Mouse (Mus musculus) heart, embryonic 12.5 days (tissue): Measurements from ENCODE around the gene 2210016L21Rik. TPM values are rescaled to one million over a fixed set of nuclear protein-coding genes. Genes with fewer than 3 reads are reported as not detected.
A peak's percentile ranks its signal among the peaks of the same experiment; 100 is the strongest.

ENCODE experiments used
- ATAC-seq: fragments of 200-750 bp; cut with Nextera tagmentation; 2 replicates; pipeline ENCODE4 v1.8.0; 2017; ENCODE audit warnings: moderate TSS enrichment, moderate library complexity; ENCODE audit not compliant: insufficient number of reproducible peaks, low FRiP score
- H3K27ac ChIP-seq: fragments of 300-500 bp; sonication (generic); 2 replicates; pipeline ENCODE4 v1.5.1; 2016; ENCODE audit warnings: mild to moderate bottlenecking, moderate library complexity; ENCODE audit not compliant: poor library complexity, severe bottlenecking
- H3K27me3 ChIP-seq: fragments of 300-500 bp; sonication (generic); replicated peaks from 2 replicates; pipeline ENCODE4 v1.6.1; 2016; ENCODE audit warnings: mild to moderate bottlenecking, moderate library complexity
- H3K36me3 ChIP-seq: fragments of 300-500 bp; sonication (generic); 2 replicates; pipeline ENCODE4 v1.6.1; 2016; ENCODE audit warnings: mild to moderate bottlenecking, moderate library complexity
- H3K4me1 ChIP-seq: fragments of 300-500 bp; sonication (generic); replicated peaks from 2 replicates; pipeline ENCODE4 v1.6.1; 2016; ENCODE audit warnings: mild to moderate bottlenecking
- H3K4me2 ChIP-seq: fragments of 300-500 bp; sonication (generic); 2 replicates; pipeline ENCODE4 v1.6.1; 2016; ENCODE audit warnings: mild to moderate bottlenecking, moderate library complexity
- H3K4me3 ChIP-seq: fragments of 300-500 bp; sonication (generic); 2 replicates; pipeline ENCODE4 v1.5.1; 2016; ENCODE audit warnings: mild to moderate bottlenecking
- H3K9ac ChIP-seq: fragments of 300-500 bp; sonication (generic); 2 replicates; pipeline ENCODE4 v1.6.1; 2016; ENCODE audit warnings: mild to moderate bottlenecking, moderate library complexity
- H3K9me3 ChIP-seq: fragments of 300-500 bp; sonication (generic); replicated peaks from 2 replicates; pipeline ENCODE4 v1.6.1; 2016; ENCODE audit warnings: mild to moderate bottlenecking, moderate library complexity
- WGBS: fragments of 180-500 bp; shearing (Covaris S2); methylation state at CpG from one replicate; pipeline ENCODE4 v1.1.7; 2016; 5-methylcytosine and 5-hydroxymethylcytosine counted together
- polyA plus RNA-seq: library from polyadenylated mRNA; unstranded; fragments of >200 nt; fragmentation: Nextera tagmentation; extraction: Ambion mirVana; gene quantifications from 2 replicates; pipeline ENCODE4 v1.2.1, GENCODE M21; 2016

The 2210016L21Rik gene
- polyA plus RNA-seq, 1 experiment from 2014 or later: 37.2 TPM

DNA sequence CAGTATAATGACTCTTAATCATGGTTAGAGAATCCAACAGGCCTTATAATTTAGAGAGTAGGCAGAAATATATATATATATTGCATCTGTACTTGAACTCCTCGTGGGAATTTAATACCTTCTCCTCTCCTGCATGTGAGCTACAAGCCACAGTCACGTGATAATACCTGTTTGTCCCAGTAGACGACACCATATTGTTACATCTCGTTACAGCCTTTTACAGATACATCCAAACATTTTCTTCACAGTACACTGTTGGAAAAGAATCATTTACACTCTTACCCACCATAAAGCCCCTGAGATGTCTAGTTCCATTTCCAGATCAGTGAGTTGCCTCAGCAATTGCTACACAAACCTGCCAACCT lies 790 bp downstream of the 2210016L21Rik start:
- Histone ChIP-seq H3K36me3 (peaks cover 25% of the 10 kb centered on the region), H3K4me2 (peak overlapping the region; percentile 86), H3K9ac (peak overlapping the region; percentile 85), H3K9me3 (0 out of 2 replicates have a peak, but pooled peaks cover 5% of the 10 kb centered on the region), H3K27me3 (no peaks in the 10 kb centered on the region), H3K4me3 (peak overlapping the region; percentile 68), H3K4me1 (peaks cover 3% of the 10 kb centered on the region; the same call in 1 of the 2 replicates), H3K27ac (no peak overlapping the region)
- 39% methylated on average over 4 of the region's 4 CpGs for WGBS
- no peak for ATAC-seq

DNA sequence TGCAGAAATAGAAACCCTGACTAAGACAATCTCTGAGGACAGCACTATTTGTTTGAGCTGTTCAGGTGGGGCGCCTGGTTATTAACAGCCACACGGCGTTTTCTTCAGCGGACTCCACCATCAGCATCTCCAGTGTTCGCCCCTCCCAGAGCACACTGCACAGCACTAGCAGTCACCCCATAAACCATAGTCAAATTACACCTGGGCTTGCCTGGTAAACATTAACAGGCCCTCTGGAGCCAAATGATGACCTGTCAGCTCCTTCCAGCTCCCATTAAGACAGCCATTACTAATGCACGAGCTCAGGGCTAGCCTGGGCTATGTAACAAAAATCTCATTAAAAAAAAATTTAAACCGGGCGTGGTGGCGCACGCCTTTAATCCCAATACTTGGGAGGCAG lies 3.1 kb downstream of the 2210016L21Rik start:
- Histone ChIP-seq H3K9ac (no peak overlapping the region), H3K9me3 (no peaks in the 10 kb centered on the region), H3K27me3 (no peaks in the 10 kb centered on the region), H3K4me3 (no peak overlapping the region), H3K4me2 (no peak overlapping the region), H3K4me1 (peaks cover 14% of the 10 kb centered on the region; the same call in 1 of the 2 replicates), H3K27ac (no peak overlapping the region), H3K36me3 (peaks cover 48% of the 10 kb centered on the region)
- no peak for ATAC-seq
- 95% methylated on average over 10 of the region's 10 CpGs for WGBS

DNA sequence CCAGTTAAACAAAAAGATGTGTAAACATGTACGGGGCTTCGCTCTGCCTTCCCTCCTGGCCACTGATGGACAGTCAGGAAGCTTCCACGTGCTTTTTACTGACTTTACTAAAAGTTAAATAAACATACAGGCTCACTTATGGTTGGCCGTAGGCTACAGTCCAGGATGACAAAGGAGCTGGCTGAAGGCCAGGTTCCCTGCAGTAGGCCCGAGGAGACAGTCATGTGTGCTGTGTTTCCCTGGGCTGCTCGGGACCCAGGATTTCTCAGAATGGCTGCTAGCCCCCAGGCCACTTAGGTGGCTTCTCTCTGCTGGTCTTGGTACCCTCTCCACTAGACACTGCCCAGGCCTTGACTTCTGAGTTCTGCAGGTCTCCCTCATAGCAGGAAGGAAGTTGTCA lies 6.9 kb downstream of the 2210016L21Rik start:
- Histone ChIP-seq H3K27me3 (no peaks in the 10 kb centered on the region), H3K4me1 (peaks cover 15% of the 10 kb centered on the region; the same call in 1 of the 2 replicates), H3K36me3 (peaks cover 48% of the 10 kb centered on the region), H3K4me2 (no peak overlapping the region), H3K9ac (no peak overlapping the region), H3K4me3 (no peak overlapping the region), H3K27ac (no peak overlapping the region), H3K9me3 (no peaks in the 10 kb centered on the region)
- 52% methylated on average over 6 of the region's 6 CpGs for WGBS
- peak; percentile 58 for ATAC-seq

DNA sequence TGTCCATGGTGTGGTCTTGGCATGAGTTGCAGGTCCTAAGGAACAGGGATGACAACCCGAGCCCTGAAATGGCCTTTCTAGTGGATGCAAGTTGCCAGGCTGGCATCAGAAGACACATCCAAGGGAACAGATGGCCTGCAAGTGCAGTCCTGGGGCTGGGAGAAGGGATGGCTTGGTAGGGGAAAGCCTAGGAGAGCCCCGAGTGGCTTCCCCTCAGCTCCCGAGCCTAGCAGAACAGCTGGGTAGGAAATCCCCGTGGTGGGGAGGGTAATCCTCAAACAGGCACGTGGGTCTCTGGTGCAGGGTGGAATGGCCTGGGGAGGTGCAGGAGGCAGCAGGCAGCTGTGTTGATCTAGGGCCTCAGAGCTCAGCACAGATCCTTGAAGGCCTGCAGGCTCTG lies 7.4 kb downstream of the 2210016L21Rik start:
- 60% methylated on average over 5 of the region's 5 CpGs for WGBS
- Histone ChIP-seq H3K27me3 (no peaks in the 10 kb centered on the region), H3K27ac (no peak overlapping the region), H3K9ac (no peak overlapping the region), H3K36me3 (peaks cover 48% of the 10 kb centered on the region), H3K9me3 (no peaks in the 10 kb centered on the region), H3K4me2 (no peak overlapping the region), H3K4me3 (no peak overlapping the region), H3K4me1 (peaks cover 15% of the 10 kb centered on the region; the same call in 1 of the 2 replicates)
- ATAC-seq: no peak

DNA sequence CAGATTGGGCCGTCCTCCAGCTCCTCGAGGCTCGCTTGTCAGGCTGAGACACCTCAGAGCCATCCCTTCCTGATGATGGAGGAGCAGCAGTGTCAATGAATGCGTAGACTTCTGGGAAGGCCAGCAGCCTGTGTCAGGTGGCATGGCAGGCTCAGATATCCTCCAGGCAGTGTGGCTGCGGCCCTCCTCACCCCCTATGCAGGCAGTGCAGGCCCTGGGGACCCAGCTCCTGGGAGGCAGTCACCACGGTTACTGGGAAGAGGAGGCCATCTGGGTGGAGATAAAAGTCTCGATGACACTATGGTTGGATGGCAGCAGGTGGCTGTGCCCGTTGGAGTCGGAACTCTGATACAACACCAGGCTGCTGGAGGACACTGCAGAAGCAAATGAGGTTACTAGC lies 7.9 kb downstream of the 2210016L21Rik start:
- H3K27me3 ChIP-seq: no peaks in the 10 kb centered on the region
- peaks cover 48% of the 10 kb centered on the region for H3K36me3 ChIP-seq
- H3K4me1 ChIP-seq: peaks cover 15% of the 10 kb centered on the region; the same call in 1 of the 2 replicates
- H3K4me2 ChIP-seq: no peak overlapping the region
- no peak for ATAC-seq
- no peak overlapping the region for H3K9ac ChIP-seq
- WGBS: 84% methylated on average over 9 of the region's 9 CpGs
- H3K9me3 ChIP-seq: no peaks in the 10 kb centered on the region
- no peak overlapping the region for H3K27ac ChIP-seq
- H3K4me3 ChIP-seq: no peak overlapping the region

DNA sequence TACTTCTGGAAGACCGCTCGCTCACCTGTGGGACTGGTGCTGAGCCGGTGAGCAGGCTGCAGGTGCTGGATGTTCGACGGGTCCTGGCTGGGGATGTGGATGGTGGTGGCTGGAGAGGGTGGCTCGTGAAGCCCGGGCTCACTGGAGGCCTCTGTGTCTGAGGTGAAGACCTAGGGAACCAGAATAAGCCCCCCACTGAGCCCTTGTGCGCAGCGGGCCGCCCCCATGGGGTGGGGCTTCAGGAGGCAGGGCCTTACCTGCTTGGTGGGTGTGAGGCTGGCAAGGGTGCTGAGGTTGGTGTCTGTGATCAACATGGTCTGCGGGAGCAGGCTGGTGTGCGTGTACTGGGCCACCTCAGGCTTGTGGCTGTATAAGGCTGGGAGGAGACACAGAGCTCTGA lies 8.7 kb downstream of the 2210016L21Rik start:
- H3K4me3 ChIP-seq: no peak overlapping the region
- H3K9ac ChIP-seq: no peak overlapping the region
- no peaks in the 10 kb centered on the region for H3K9me3 ChIP-seq
- WGBS: 61% methylated on average over 12 of the region's 12 CpGs
- no peaks in the 10 kb centered on the region for H3K27me3 ChIP-seq
- peaks cover 44% of the 10 kb centered on the region for H3K36me3 ChIP-seq
- H3K4me1 ChIP-seq: peaks cover 15% of the 10 kb centered on the region; the same call in 1 of the 2 replicates
- H3K4me2 ChIP-seq: no peak overlapping the region
- ATAC-seq: 0 out of 2 replicates have a peak, but pooled peaks have one; percentile 12
- no peak overlapping the region for H3K27ac ChIP-seq

DNA sequence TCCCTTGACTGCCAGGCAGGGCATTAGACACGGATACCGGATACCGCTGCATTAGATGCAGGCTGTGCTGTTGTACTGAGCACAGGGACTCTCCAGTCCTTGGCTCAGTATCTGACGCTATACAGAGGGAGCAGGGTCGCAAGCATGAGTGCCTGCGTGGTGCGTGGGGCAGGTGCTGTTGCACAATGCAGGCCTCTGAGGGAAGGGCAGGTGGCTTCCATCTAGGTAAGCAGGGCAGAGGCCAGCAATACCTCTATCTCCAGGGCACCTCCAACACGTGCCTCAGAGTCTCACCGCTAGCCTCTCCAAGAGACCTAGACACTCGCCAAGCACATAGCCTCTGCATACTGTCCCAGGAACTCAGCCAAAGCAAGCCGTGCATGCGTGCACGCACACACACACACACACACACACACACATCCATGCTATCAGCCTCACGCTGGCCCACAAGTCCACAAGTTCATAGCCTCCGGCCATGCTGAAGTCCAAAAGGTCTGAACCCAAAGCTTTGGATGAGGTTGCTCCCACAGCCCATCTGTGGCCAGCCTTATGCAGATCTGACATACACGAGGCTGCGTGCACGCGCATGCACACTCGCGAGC lies 9.4 kb downstream of the 2210016L21Rik start:
- no peak overlapping the region for H3K4me3 ChIP-seq
- no peaks in the 10 kb centered on the region for H3K27me3 ChIP-seq
- H3K4me1 ChIP-seq: peaks cover 15% of the 10 kb centered on the region; the same call in 1 of the 2 replicates
- no peak overlapping the region for H3K27ac ChIP-seq
- H3K9ac ChIP-seq: no peak overlapping the region
- peaks cover 37% of the 10 kb centered on the region for H3K36me3 ChIP-seq
- 79% methylated on average over 21 of the region's 21 CpGs for WGBS
- no peak overlapping the region for H3K4me2 ChIP-seq
- H3K9me3 ChIP-seq: no peaks in the 10 kb centered on the region
- ATAC-seq: no peak

DNA sequence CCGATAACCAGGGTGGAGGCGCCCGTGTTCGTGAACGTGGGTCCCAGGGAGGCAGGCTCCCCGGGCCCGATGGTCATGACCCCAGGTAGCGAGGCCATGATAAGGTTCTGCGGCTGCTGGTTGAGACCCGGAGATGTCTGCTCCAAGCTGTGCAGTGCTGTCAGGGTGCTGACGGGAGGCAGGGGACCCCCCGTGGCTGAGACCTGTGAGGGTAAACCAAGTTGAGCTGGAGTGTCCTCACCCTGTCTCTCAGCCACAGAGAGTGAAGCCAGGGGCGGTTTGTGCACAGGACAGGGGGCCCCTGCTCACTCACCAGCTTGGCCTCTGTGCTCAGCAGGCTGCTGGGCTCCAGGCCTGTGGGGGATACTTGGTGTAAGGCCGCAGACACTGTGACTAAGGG lies 11.4 kb downstream of the 2210016L21Rik start:
- ATAC-seq: no peak
- Histone ChIP-seq H3K4me3 (no peak overlapping the region), H3K27ac (no peak overlapping the region), H3K9ac (no peak overlapping the region), H3K36me3 (peaks cover 17% of the 10 kb centered on the region), H3K9me3 (no peaks in the 10 kb centered on the region), H3K4me2 (no peak overlapping the region), H3K27me3 (no peaks in the 10 kb centered on the region), H3K4me1 (peaks cover 15% of the 10 kb centered on the region; the same call in 1 of the 2 replicates)
- WGBS: 78% methylated on average over 14 of the region's 14 CpGs

DNA sequence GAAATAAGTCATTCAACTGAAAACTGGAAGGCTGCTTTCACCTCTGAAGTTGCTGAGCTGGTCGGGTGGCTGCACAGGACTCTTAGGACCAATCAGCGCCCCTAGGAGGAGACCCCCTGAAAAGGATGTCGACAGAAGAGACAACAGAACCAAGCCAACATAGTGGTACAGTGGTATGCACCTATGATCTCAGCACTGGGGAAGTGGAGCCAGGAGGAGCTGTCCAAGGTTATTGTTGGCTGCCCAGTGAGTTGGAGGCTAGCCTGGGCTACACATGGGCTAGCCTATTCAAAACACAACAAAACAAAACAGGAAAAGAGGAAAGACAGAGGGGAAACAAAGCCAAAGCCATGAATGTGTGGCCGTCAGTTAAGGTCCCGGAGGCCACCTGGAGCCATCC lies 16.1 kb downstream of the 2210016L21Rik start:
- 82% methylated on average over 5 of the region's 5 CpGs for WGBS
- H3K9me3 ChIP-seq: no peaks in the 10 kb centered on the region; the same call in 1 of the 2 replicates
- H3K27me3 ChIP-seq: 0 out of 2 replicates have a peak, but pooled peaks cover 7% of the 10 kb centered on the region
- H3K9ac ChIP-seq: no peak overlapping the region
- no peaks in the 10 kb centered on the region for H3K36me3 ChIP-seq
- H3K27ac ChIP-seq: no peak overlapping the region
- 0 out of 2 replicates have a peak, but pooled peaks cover 2% of the 10 kb centered on the region for H3K4me1 ChIP-seq
- no peak overlapping the region for H3K4me3 ChIP-seq
- H3K4me2 ChIP-seq: no peak overlapping the region
- ATAC-seq: no peak

DNA sequence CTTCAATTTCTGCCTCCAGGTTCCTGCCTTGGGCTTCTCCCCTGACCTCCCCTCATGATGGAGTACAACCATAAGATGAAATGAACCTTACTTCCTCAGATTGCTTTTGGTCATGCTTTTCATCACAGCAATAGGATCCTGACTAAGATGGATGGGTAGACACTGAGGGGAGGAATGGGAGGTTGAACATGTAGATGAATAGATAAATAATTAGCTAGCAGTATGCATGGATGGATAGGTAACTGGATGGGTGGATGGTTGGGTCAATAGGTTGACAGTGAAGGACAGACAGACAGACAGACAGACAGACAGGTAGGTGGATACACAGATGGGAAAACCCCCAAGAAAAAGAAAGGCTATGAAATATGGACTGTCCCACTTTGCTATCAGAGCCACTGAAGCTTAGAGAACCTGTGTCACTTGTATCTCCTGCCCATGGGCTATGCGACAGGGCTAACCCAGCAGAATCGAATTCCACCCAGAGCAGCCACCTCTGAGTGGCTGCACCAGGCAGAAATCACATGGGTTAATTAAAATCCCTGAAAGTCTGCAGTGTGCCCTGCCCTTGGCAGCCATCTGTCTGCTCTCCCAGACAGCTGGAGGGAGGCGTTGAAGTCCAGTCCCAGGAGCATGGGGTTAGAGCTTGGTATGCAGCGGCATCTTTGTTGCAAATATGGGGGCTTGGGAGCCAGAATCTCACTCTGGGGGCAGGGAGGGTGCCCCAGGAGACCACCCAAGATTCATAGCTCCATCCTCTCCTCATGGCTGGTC lies 19.8 kb downstream of the 2210016L21Rik start:
- Histone ChIP-seq H3K27ac (no peak overlapping the region), H3K4me2 (no peak overlapping the region), H3K9ac (no peak overlapping the region), H3K9me3 (no peaks in the 10 kb centered on the region; the same call in 1 of the 2 replicates), H3K4me3 (no peak overlapping the region), H3K36me3 (no peaks in the 10 kb centered on the region), H3K27me3 (peaks cover 11% of the 10 kb centered on the region; the same call in 1 of the 2 replicates), H3K4me1 (peaks cover 21% of the 10 kb centered on the region)
- no peak for ATAC-seq
- WGBS: 52% methylated on average over 4 of the region's 4 CpGs

DNA sequence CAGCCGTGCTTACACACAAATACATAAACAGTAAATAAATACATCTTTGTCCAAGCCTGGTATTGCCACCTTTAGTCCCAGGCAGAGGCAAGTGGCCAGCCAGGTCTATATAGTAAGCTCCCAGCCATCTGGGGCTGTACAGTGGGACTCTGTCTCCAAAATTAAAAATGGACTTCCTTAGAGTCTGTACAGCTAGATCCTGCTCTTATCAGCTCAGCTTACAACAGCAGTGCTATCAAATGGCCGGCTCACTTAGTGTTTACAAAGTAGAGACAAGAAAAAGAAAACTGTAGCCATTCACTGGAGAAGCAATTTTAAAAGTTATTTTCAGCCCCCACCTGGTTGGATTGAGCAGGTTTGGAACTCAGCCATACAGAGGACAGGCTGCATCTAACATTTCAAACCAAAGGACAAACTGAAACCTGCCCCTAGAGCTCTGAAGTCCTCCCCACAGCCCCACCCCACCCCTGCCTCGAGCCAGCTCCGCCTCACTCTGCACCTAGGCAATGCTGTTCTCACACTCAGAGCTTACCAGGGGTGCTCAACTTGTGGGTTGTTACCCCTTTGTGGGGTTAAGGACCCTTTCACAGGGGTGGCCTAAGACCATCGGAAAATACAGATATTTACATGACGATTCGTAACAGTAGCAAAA lies 22.5 kb downstream of the 2210016L21Rik start:
- Histone ChIP-seq H3K36me3 (no peaks in the 10 kb centered on the region), H3K9me3 (no peaks in the 10 kb centered on the region; the same call in 1 of the 2 replicates), H3K4me2 (peak overlapping the region; percentile 23; the same call in 1 of the 2 replicates), H3K4me1 (peaks cover 27% of the 10 kb centered on the region), H3K27ac (no peak overlapping the region), H3K27me3 (peaks cover 38% of the 10 kb centered on the region), H3K9ac (peak overlapping the region; percentile 29; the same call in 1 of the 2 replicates), H3K4me3 (no peak overlapping the region)
- 48% methylated on average over 7 of the region's 7 CpGs for WGBS
- peak; percentile 51; the same call in 1 of the 2 replicates for ATAC-seq
